In genomic region chr5:116714256-116714655, GRCm38 (mm10) we compare ENCODE assay signal across 14 mouse cellular contexts.
A peak's percentile ranks its signal among the peaks of the same experiment; 100 is the strongest.
DNase-seq lines count a peak whose midpoint lies in the region; ATAC-seq and TF ChIP-seq lines count a peak whose summit lies in the region.
"Had no signal": no experiment of that assay in that cellular context is flagged by ENCODE, and none has a peak within 500 bp of the region (broad histone marks: within the 10 kb centered on the region; RNA-seq: fewer than 3 reads in every experiment).

No protein-coding gene starts in this region.

- no peak for ATAC-seq in forebrain, embryonic 15.5 days (replicated peaks)
- no peak for ATAC-seq in limb, embryonic 11.5 days (ENCODE audit: insufficient number of reproducible peaks, low FRiP score, low TSS enrichment, low read depth)
- ATAC-seq: forebrain, embryonic 16.5 days; midbrain, embryonic 13.5 days had no signal

- no peaks in the 10 kb centered on the region for H3K9me3 ChIP-seq in forebrain, embryonic 10.5 days
- H3K9me3 ChIP-seq in forebrain, embryonic 15.5 days: no peaks in the 10 kb centered on the region
- H3K9me3 ChIP-seq in limb, embryonic 11.5 days (ENCODE audit: control insufficient read depth, low read length): no peaks in the 10 kb centered on the region
- H3K9me3 ChIP-seq: heart, embryonic 10.5 days; midbrain, embryonic 13.5 days; stomach, embryonic 15.5 days had no signal

- no peak overlapping the region for H3K9ac ChIP-seq in forebrain, embryonic 15.5 days (replicated peaks)
- H3K9ac ChIP-seq in limb, embryonic 11.5 days (ENCODE audit: low read length): no peak overlapping the region
- H3K9ac ChIP-seq: midbrain, embryonic 13.5 days; stomach, embryonic 15.5 days had no signal

- H3K4me3 ChIP-seq in forebrain, embryonic 10.5 days: no peak overlapping the region
- no peak overlapping the region for H3K4me3 ChIP-seq in forebrain, embryonic 15.5 days
- H3K4me3 ChIP-seq in limb, embryonic 11.5 days (ENCODE audit: low read depth, low read length): no peak overlapping the region
- no peak overlapping the region for H3K4me3 ChIP-seq in layer of hippocampus, adult 2 months
- H3K4me3 ChIP-seq: heart, embryonic 10.5 days; midbrain, embryonic 13.5 days; stomach, embryonic 15.5 days had no signal

- TF ChIP-seq CTCF in brain, embryonic 14.5 days (IDR thresholded peaks at IDR 0.05; ENCODE audit: borderline replicate concordance, extremely low read depth, insufficient read depth, insufficient read length): no peak
- no peak for TF ChIP-seq CTCF in layer of hippocampus, adult 2 months (conservative IDR thresholded peaks at IDR 0.05)

- no peaks in the 10 kb centered on the region for H3K4me1 ChIP-seq in forebrain, embryonic 10.5 days
- no peaks in the 10 kb centered on the region for H3K4me1 ChIP-seq in forebrain, embryonic 15.5 days
- no peaks in the 10 kb centered on the region for H3K4me1 ChIP-seq in limb, embryonic 11.5 days (ENCODE audit: control insufficient read depth, insufficient read depth, low read length)
- H3K4me1 ChIP-seq: heart, embryonic 10.5 days; midbrain, embryonic 13.5 days; stomach, embryonic 15.5 days had no signal

- no peak overlapping the region for H3K4me2 ChIP-seq in forebrain, embryonic 15.5 days (replicated peaks)
- H3K4me2 ChIP-seq in limb, embryonic 11.5 days (ENCODE audit: low read depth, severe bottlenecking): no peak overlapping the region
- H3K4me2 ChIP-seq: midbrain, embryonic 13.5 days; stomach, embryonic 15.5 days had no signal

- peak; percentile 31 for DNase-seq in forebrain, embryonic 10.5 days (ENCODE audit: extremely low spot score, low spot score)
- peak; percentile 4 for DNase-seq in lung, postnatal 14 days
- DNase-seq in lung, adult 18-20 months: no peak
- DNase-seq in brain, embryonic 14.5 days (ENCODE audit: low read depth): peak; percentile 62
- peak; percentile 79 for DNase-seq in limb, embryonic 11.5 days (ENCODE audit: low spot score)
- no peak for DNase-seq in layer of hippocampus, adult 2 months (ENCODE audit: low spot score in 2 of 2)
- no peak for DNase-seq in cerebellum, postnatal 14 days
- DNase-seq: cerebellum, postnatal 10 days; right cerebral cortex, adult 18-20 months had no signal

- H3K27ac ChIP-seq in forebrain, embryonic 10.5 days: no peak overlapping the region
- no peak overlapping the region for H3K27ac ChIP-seq in forebrain, embryonic 15.5 days (replicated peaks)
- no peak overlapping the region for H3K27ac ChIP-seq in limb, embryonic 11.5 days (replicated peaks; ENCODE audit: low read depth, low read length)
- no peak overlapping the region for H3K27ac ChIP-seq in layer of hippocampus, adult 2 months
- H3K27ac ChIP-seq: heart, embryonic 10.5 days; midbrain, embryonic 13.5 days; stomach, embryonic 15.5 days had no signal

- TF ChIP-seq POLR2A in brain, embryonic 14.5 days (IDR thresholded peaks at IDR 0.05; ENCODE audit: borderline replicate concordance, extremely low read depth, insufficient read depth, insufficient read length, poor library complexity, severe bottlenecking): no peak

- no peaks in the 10 kb centered on the region for H3K27me3 ChIP-seq in forebrain, embryonic 10.5 days (ENCODE audit: poor library complexity, severe bottlenecking)
- no peaks in the 10 kb centered on the region for H3K27me3 ChIP-seq in forebrain, embryonic 15.5 days
- H3K27me3 ChIP-seq in limb, embryonic 11.5 days (ENCODE audit: control insufficient read depth, insufficient read depth, low read length): no peaks in the 10 kb centered on the region
- H3K27me3 ChIP-seq: midbrain, embryonic 13.5 days; stomach, embryonic 15.5 days had no signal

- WGBS in forebrain, embryonic 10.5 days: 36% methylated on average over 7 of the region's 7 CpGs
- WGBS in forebrain, embryonic 15.5 days: 30% methylated on average over 7 of the region's 7 CpGs
- WGBS in limb, embryonic 11.5 days: 25% methylated on average over 7 of the region's 7 CpGs

- H3K36me3 ChIP-seq in forebrain, embryonic 10.5 days (replicated peaks): no peaks in the 10 kb centered on the region
- no peaks in the 10 kb centered on the region for H3K36me3 ChIP-seq in forebrain, embryonic 15.5 days
- H3K36me3 ChIP-seq in limb, embryonic 11.5 days (ENCODE audit: control insufficient read depth, insufficient read depth, low read length): no peaks in the 10 kb centered on the region
- H3K36me3 ChIP-seq: heart, embryonic 10.5 days; midbrain, embryonic 13.5 days; stomach, embryonic 15.5 days had no signal

Comparison
In these comparisons a context has a peak if more than half of its experiments do, and no peak if none do; other contexts are left out.
1. DNase-seq: peak in forebrain, embryonic 10.5 days (single experiment), lung, postnatal 14 days (single experiment), brain, embryonic 14.5 days (single experiment) and limb, embryonic 11.5 days (single experiment); none in lung, adult 18-20 months (0 of 2), layer of hippocampus, adult 2 months (0 of 2) and cerebellum, postnatal 14 days (0 of 2).